Mouse (Mus musculus) ovary, postnatal 14 days (tissue): ENCODE measurements at regions not wholly inside any gene's neighbourhood (a gene's known extent, or its start where the extent isn't known, plus 50 kb on each side); places are given as distances from the start of the nearest gene placed in this dataset.

ENCODE experiments used
- DNase-seq: peaks from one replicate; pipeline ENCODE4 v3.0.0; 2022; ENCODE audit warnings: low spot score

DNA sequence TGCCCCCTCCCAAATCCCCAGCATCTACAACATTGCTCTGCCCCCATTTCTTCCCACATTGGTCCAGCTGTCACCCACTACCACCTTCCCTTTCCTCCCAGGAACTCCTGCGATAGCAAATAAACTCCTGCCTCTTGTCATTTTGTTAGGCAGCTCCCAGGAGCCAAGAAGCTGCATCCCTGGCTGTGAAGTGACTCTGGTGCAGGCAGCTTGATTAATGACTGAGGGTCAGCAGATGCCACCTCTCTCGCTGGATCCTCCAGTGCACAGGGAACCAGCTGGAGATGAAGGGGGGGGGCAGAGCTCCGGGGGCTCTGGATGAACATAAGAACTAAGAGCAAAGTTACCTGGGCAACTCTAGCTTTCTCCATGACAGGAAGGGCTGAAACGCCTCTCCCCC, 235.2 kb downstream of the Gm45692 start:
- no peak for DNase-seq

DNA sequence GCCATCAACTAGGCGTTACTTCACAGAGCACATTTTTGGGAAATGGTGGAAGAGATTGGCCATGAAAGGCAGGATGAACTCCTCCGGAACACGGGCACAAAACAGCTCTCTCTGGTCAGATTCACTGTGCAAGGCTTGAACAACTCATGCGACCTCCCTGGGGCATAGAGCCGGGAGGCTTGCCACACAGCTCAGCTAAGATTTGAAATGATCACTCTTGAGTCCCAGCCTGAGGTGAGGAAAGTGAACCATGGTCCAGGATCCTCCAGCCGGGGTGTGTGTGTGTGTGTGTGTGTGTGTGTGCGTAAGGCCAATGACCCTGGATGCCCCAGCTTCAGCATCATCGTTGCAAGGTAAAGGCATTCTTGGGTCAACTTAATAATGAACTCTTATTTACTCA, 237.5 kb downstream of the Gm45692 start:
- no peak for DNase-seq

DNA sequence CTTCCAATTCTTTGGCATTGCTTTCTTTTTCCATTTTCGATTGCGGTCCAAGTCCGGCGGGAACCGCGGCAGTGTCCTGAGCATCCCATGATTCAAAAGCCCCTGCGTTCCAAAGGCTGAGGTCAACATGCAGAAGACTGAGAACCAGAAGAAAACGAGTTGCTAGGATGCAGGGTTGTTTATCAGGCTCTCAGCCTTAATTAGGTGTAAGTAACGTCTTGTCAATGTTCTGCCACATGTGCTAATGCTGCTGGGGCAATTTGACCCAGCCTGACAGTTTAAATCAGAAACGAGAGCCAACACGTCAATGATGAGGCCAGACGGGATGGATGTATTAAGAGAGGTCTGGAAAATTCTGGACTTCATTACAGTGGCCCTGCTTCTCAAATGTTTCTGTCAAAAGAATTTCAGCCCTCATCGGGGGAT, 239.4 kb downstream of the Gm45692 start:
- DNase-seq = no peak

DNA sequence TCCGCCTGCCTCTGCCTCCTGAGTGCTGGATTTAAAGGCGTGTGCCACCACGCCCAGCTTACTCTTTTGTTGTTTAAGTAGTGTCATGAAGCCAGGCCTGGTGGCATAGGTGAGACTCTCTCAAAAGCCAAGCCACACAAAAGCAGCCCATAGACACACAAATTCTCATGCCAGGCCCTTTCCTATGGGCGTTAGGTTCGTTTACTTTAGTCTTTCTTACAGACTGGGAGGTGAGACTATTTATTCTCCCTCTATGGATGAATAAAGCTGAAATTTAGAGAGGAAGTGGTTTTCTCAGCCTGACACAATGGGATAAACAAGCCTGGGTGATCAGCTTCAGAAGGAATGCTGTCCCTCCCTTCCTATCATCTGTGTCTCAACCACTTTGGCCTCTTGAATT, 243.0 kb downstream of the Gm45692 start:
- DNase-seq = no peak

DNA sequence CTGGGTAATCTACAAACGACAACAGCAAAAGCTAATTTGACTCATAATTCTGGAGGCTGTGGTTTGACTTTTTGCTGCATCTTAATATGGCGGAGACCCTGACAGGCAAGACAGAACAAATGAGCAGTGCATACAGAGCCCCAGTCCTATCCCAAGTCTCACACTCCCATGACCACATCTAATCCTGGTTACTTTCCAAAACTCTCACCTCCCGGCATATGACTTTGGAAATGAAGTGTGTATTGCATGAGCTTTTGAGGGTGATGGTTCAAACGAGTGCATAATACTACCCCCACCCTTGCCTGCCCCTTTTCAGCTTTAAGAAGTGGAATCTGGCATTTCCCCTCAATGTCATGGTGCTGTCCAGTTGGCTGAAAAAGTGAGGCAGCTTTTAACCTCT, 244.3 kb downstream of the Gm45692 start:
- DNase-seq = no peak

DNA sequence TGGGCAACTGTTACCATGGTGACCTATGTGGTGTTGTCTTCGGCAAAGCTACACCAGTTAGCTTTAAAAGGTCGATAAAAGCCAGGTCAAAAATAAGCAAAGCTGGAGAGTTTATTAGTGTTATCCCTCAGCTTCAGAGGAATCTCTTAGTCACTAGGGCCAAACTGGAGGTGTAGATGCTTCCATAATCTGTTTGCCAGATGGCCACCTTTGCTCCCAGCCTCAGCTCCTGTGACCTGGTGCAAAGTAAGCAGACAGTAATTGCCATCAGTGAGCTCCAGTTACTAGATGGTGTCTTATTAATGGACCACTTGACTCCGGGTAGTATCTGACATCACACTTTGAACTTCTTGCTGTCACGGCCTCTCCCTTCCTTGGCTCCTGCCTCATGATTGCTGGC, 245.3 kb downstream of the Gm45692 start:
- no peak for DNase-seq

DNA sequence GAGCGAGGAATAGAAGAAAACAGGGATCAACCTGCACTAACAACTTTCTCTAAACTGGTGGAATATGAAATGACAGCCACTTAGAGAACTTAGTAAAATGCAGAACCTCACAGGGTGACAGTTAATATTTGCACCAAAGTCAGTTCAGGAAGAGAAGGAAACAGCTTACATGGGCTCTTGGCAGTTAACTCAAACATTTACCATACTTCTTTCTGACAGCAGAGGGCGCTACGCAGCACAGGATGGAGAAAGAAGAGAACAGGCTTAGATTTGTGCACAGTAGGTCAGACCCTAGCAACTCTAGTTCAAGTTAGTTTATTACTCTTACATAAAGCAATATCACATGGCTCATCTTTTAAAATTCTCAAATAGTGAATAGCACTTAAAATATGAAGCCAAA, 261.3 kb downstream of the Gm45692 start:
- peak; percentile 78 for DNase-seq

DNA sequence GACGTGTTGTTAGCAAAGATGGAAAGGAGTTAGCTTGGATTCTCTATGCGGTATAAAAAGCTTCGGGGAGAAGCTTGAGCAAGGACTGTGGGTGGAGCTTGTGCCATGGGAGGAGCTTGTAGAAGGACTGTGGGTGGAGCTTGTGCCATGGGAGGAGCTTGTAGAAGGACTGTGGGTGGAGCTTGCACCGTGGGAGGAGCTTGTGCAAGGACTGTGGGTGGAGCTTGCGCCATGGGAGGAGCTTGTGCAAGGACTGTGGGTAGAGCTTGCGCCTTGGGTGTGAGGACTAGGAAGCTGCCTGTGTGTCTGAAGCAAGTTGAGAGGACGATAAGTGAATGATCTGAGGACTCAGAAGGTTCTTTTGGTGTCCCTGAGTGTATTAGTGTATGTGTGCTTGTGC, 263.1 kb downstream of the Gm45692 start:
- no peak for DNase-seq

DNA sequence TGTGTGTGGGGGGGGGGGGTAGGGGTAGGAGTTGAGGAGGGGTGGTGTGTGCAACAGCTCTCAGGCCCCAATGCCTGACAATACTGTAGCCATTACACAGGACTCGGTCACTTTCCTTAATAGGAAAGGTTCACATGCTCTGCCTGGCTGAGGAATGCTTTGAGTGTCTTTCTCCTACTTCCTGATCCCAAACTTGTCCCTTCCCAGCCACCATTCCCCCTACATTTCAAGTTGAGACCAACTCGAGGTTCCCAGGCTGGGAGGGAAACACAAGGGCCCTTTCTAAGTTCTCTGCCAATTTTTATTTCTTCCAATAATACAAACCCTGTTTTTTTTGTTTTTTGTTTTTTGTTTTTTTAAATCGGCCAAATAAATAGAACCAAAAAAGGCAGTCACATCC, 264.6 kb downstream of the Gm45692 start:
- no peak for DNase-seq

DNA sequence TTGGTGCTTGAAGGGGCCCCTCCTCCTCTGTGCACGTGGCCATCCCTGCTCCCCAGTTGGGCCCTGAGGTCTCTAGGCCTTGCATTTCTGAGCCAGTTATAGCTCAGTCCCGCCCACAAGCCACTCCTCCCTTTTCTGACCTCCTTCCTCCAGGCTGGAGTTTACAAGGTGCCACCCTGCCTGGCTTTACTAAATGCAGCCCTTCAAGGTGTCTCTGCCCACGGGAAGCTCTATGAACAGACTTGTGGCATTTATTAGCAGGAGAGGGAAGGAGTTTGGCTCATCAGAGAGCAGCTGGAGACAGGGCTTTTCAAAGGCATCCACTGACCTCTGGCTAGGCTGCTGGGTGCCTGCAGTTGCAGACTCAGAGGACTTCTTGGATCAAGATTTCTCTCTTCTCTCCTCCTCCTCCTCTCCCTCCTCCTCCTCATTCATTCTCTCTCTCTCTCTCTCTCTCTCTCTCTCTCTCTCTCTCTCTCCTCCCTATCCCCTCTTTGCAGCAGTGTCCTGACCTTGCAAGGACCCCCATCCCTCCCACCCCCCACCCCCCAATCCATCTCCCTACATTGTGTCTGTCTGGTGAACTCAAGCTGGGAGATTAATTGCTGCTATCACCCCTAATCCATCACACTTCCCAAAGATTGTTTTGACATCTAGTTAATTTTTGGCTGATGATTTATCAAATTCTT, 265.1 kb downstream of the Gm45692 start:
- DNase-seq = peak; percentile 21

DNA sequence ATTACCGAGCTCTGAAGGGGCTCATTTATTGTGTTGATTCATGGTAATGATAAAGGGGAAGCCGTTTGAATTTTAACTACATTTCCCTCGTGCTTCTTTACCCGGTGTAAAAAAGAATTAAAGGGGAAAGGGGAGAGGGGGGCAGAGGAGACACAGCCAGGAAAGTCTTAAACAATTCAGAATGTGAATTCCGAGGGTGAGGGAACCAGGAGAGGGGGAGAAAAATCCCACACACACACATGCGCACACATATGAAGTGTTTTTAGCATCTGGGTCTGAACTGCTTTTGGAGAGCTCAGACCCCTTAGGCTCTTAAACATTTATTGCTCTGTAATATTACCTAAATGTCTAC, 265.6 kb downstream of the Gm45692 start:
- DNase-seq = no peak

DNA sequence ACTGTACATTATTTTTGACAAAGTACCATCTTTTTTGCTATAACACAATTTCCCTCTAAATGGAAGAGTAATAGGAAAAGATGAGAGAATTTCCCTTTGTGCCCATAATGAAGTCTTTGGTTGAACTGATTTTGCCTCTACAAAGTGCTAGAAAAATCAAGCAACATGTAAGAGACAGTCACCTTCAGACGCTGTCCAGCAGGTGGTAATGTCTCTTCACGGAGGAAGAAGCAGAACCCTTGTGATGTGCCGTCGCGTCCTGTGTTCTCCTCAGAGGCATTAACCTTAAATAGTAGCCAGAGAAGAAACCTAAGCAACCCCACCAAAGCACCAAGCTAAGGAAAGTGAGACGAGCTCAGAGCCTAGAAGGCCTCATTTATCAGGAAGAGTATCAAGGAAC, 275.7 kb downstream of the Gm45692 start:
- DNase-seq = no peak

DNA sequence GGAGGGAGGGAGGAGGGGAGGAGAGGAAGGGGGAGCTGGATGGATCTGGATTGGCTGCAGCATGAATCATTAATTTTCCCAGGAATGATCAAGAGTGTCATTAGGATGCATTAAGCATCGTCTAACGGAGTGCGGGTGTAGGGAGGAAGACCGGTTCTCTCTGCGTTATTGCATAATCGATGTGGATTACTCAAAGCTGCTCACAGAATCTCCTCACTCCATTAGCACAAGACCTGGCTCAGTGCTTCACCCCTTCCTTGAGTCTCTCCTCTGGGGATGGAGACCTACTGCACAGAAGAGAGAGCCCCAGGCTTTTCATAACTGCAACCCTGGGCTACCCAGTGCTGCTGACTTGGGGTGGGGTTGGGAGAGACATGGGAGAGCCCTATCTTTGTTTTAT, 300.7 kb downstream of the Gm45692 start:
- no peak for DNase-seq

DNA sequence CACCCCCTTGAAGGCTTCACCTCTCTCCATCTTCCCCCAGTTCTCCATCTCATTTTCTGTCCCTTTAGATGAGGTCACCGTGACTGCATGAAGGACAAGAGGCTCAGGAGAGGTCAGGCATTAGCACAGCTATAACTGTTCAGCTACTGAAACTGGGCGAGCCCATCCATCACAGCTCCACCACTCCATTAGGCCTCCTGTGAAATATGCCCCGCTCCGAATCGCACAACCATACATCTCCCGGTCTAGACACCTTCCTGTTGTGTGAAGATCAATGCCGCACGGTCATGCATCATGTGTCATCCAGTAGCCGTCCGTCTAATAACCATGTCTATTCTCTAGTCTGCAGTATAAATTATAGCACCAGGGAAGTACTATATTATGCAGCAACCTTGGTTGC, 301.2 kb downstream of the Gm45692 start:
- no peak for DNase-seq

DNA sequence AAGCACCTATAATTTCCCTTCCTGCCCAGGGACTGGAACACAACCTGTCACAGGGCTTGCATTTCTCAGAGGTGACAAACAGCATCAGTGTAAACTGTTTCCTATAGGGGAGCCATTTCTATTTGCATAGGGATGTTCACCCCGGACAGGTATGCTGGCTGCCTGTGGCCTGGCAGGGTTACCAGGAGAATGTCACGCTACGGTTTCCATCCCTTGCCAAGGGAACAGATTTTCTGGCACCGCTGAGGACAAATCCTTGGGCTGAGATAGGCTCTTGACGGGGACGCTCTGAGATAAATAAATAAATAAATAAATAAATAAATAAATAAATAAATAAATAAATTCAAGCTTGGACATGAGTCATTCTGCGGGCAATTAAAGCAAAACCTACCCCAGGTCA, 308.0 kb downstream of the Gm45692 start:
- DNase-seq = no peak

DNA sequence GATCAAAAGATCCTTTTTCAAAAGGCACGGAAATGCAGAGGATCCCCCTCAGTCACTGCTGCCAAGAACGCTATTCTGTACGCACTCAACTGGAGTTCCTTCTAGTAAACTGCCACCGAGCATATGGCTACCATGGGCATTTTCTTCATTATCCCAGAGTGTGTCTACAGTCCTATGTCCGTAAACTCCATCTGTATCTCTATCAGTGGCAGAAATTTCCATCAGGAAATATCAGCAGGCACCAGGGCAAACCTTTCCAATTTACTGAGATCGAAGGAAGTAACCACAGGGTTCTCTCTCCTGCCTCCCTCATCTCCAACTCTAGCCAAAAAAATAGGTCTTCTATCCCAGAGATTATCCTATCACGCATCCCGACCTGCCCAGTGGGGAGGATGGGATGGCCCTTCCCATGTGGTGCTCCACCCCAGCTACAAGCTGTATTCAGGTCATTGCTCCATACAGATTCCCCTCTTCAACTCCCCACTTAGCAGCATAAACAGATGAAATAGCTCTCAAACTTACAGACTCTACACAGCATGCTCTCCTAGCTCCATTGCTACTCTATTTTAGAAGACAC, 310.5 kb downstream of the Gm45692 start:
- no peak for DNase-seq

DNA sequence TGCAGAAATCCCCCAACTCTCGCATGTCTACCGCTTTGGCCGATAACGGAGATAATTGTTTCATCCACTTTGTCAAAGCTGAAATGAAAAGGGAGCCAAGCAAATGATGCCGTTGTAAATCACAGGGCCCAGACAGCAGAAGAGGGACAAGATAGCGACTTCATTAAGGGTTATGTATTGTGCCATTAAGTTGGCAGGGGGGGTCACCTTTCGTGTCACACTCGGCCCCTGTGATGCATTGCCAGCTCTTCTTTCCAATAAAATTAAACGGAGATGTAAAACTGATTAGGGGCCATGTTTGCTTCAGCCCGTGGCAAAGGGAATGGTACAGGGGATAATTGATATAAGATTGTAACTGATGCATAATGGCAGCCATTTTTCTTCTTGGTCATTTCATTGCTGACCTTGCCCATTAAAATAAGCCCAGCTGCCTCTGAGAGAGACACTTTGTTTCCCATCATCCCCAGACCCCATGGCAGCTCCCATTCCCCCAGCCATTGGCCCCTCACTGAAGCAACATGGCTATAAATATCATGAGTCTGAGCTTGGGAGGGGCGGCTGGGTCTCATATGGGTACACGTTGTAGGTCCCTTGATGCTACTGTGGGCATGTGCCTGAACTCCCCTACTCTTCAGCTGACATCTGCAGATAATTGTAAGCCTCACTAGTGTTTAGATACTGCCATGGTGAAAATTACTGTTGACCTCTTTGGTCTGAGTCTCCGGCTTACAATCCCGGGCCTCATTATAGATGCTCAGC, 313.0 kb downstream of the Gm45692 start:
- no peak for DNase-seq

DNA sequence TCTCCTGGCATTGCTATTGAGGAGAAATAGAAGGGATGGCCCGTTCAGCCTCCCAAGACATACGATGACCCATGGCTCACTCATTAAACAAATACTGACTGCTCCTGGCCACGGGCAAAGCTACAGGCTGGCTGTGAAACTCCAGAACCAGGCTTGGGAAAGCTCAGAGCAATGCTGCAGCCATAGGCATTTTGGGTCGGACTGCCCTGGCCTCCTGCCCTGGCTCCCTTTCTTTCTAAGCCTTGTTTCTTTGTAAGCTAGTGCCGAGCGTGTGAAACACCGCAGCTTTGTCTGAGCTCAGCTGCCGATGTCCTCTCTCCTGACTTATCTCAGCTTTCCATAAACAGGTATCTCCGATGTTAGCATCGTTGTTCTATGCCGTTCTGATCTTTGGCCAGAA, 316.9 kb downstream of the Gm45692 start:
- no peak for DNase-seq

DNA sequence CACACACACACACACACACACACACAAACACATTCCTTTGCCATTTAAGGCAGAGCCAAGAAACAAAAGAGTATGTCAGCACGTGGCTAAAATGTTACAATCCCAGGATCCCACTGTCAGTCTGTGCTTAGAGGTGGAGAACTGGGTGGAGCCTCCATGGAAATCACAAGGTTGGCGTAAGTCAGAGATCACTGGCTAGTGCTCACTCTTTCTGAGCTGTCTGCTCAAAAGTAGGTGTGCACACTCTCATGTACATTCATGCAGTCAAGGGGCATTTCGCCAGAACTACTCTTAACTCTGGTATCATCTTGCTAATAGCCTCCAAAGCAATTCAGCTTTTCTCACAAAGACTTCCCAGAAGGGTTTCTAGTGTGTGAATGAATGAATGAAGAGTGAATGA, 318.2 kb downstream of the Gm45692 start:
- DNase-seq = no peak

DNA sequence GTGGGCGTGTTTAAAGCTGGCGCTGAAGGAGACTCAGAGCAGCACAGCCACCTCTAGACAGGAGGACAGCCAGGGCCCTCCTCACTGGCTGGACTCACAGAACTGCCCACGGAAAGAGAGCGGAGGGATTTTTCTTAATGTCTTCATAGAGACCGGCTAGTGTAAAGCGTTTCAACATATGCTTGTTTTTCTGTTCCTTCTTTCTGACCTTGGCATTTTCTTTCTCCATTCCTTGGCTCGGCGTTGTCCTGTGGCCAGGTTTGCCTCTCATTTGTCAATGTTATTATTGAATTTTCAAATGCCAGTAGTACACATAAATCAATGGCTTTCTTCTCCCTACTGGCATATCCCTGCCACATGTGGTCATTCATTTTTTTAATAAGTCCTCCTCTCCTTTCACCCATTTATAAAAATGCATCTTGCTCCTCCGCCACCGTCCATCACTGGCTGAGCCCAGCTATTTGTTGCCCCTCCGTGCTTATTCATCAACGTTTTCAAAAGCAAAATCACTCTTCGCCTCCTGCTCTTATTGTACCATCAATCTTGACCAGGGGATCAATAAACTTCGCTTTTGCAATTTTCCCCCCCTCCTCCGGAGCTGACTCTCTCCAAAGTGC, 319.0 kb downstream of the Gm45692 start:
- DNase-seq = no peak

DNA sequence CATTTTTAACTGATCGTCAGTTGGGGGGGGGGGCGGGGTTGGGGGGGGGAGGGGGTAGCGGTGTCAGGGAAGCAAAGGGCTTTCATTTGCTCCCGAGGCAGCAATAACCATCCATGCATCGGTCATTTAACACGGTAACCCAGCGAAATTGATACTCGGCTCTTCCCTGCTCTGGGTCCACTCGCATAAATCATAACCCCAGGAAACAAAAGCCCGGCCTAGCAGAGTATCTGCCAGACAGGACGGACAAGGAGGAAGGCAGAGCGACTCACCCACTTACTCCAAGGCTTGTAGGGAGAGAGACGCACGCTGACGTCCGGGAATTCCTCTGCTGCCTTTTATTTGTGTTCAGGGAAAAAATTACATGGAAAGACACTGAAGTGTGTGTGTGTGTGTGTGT, 319.5 kb downstream of the Gm45692 start:
- DNase-seq = no peak

DNA sequence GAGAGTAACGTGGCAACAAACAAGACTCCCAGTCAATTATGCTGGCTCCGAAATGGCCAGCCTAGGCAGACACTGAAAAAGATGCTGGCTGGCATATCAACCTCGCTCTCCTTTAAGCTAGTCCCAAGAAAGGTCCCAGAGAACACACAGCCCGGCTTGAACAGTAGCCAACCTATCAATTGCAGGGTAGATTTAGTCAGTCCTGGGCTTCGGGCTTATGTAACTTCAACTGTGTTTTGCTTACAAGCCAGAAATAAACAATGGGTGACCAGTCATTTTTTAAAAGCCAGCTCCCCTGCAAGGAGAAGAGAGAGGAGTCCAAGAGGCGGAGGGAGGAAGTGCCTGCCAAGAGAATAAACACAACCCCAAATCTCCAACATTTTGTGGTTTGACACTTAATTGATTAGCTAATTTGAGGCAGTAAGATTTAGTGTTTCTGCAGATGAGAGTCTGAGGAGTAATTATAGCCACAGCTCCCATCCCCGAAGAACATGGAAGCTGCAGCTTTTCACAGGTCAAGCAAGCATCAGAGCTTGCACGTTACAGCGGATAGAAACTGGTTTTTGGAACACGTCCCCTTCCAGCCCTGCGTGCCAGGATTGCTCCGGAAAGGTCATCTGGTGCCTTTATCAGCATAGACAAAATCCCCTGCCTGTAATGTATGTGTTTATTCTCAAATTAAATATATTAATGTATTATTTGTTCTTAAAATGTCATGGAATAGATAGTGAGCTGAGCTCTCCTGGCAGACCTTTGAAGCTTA, 322.1 kb downstream of the Gm45692 start:
- no peak for DNase-seq
